Mouse (Mus musculus): ENCODE measurements around the gene Abi3. TPM values are rescaled to one million over a fixed set of nuclear protein-coding genes. Genes with fewer than 3 reads are reported as not detected.

Abi3 gene
- total and polyA plus RNA-seq, 3 experiments = 24.4 to 74.5 (median 31.4) TPM

GRCm38 (mm10) chr11:95857716-95858527, 15.6 kb upstream of the Abi3 start:
- Histone ChIP-seq H3K36me3 (replicated peaks in 1 of 2; ENCODE audit: control insufficient read depth in 1 of 2, insufficient read depth in 1 of 2, low read length in 1 of 2) (peaks cover 0 to 11% of the 10 kb centered on the region in 2 experiments), H3K27me3 (replicated peaks) (peaks cover 1% of the 10 kb centered on the region), H3K9ac (ENCODE audit: insufficient read depth, low read depth) (peak overlapping the region; percentile 53), H3K9me3 (replicated peaks; ENCODE audit: low read length) (peaks cover 3% of the 10 kb centered on the region), H3K4me3 (replicated peaks in 1 of 3; ENCODE audit: low read depth in 2 of 3, low read length in 2 of 3, poor library complexity in 1 of 3) (peak overlapping the region; percentile 51 to 66 (median 51)), H3K4me1 (ENCODE audit: control insufficient read depth in 1 of 2, insufficient read depth in 2 of 2) (peaks cover 7 to 30% of the 10 kb centered on the region in 2 experiments), H3K79me2 (replicated peaks; ENCODE audit: control insufficient read depth, extremely low read depth, insufficient read depth, poor library complexity, severe bottlenecking) (no peaks in the 10 kb centered on the region; the same call in 1 of the 2 replicates), H3K27ac (ENCODE audit: insufficient read depth, low read depth) (peak overlapping the region; percentile 61), H3K4me2 (ENCODE audit: insufficient read depth, low read depth, poor library complexity, severe bottlenecking) (peak overlapping the region; percentile 90)
- in situ Hi-C loops (cut with MboI; ENCODE audit: low pct_ligation_motif_present, low pct_unique_long_range_greater_than_20kb, low sequenced_read_pairs) (no loop called here), dilution Hi-C loops (cut with MboI; ENCODE audit: extremely low pct_ligation_motif_present, extremely low pct_unique_long_range_greater_than_20kb, low sequenced_read_pairs) (no loop called here)
- peak; percentile 73 for DNase-seq (ENCODE audit: extremely low read depth)
- TF ChIP-seq NELFE (IDR thresholded peaks at IDR 0.05; ENCODE audit: low read depth, low read length) = 0 out of 2 replicates have a peak, but pooled peaks have one; percentile 4
- TF ChIP-seq JUND (conservative IDR thresholded peaks at IDR 0.05; ENCODE audit: low read depth, low read length) = peak; percentile 51; the same call in 1 of the 2 replicates
- peak; percentile 55 for TF ChIP-seq SIN3A (IDR thresholded peaks at IDR 0.05; ENCODE audit: low read length)
- TF ChIP-seq MAFK (IDR thresholded peaks at IDR 0.05; ENCODE audit: insufficient replicate concordance, low read length) = no peak
- TF ChIP-seq PAX5 (IDR thresholded peaks at IDR 0.05; ENCODE audit: low read length) = no peak
- TF ChIP-seq ELF1 (IDR thresholded peaks at IDR 0.05; ENCODE audit: low read depth, low read length) = no peak
- no peak for TF ChIP-seq JUN (IDR thresholded peaks at IDR 0.05; ENCODE audit: insufficient read depth, low read depth, low read length)
- no peak for TF ChIP-seq MYC (IDR thresholded peaks at IDR 0.05; ENCODE audit: low read depth, low read length)
- no peak for TF ChIP-seq GABPA (IDR thresholded peaks at IDR 0.05; ENCODE audit: insufficient replicate concordance, low read depth, low read length)
- peak; percentile 72 for TF ChIP-seq ETS1 (conservative IDR thresholded peaks at IDR 0.05; ENCODE audit: low read depth, low read length)
- no peak for TF ChIP-seq MAZ (IDR thresholded peaks at IDR 0.05; ENCODE audit: low read depth, low read length)
- peak; percentile 83; the same call in 1 of the 2 replicates for TF ChIP-seq CHD1 (IDR thresholded peaks at IDR 0.05; ENCODE audit: low read depth, low read length)
- no peak for TF ChIP-seq USF1 (IDR thresholded peaks at IDR 0.05; ENCODE audit: low read depth, low read length)
- TF ChIP-seq CTCF (conservative IDR thresholded peaks at IDR 0.05 in 1 of 2, IDR thresholded peaks at IDR 0.05 in 1 of 2; ENCODE audit: low read depth in 2 of 2, low read length in 2 of 2) = no peak
- TF ChIP-seq ZMIZ1 (IDR thresholded peaks at IDR 0.05; ENCODE audit: low read depth, low read length) = 0 out of 2 replicates have a peak, but pooled peaks have one; percentile 28
- peak; percentile 53; the same call in 1 of the 2 replicates for TF ChIP-seq BHLHE40 (IDR thresholded peaks at IDR 0.05; ENCODE audit: low read depth, low read length)
- TF ChIP-seq KAT2A (IDR thresholded peaks at IDR 0.05; ENCODE audit: insufficient replicate concordance, low read length) = 0 out of 2 replicates have a peak, but pooled peaks have one; percentile 34
- 0 out of 2 replicates have a peak, but pooled peaks have one; percentile 61 for TF ChIP-seq MXI1 (IDR thresholded peaks at IDR 0.05; ENCODE audit: low read depth, low read length)
- TF ChIP-seq RAD21 (IDR thresholded peaks at IDR 0.05; ENCODE audit: low read depth, low read length) = no peak
- no peak for TF ChIP-seq TBP (conservative IDR thresholded peaks at IDR 0.05; ENCODE audit: low read depth, low read length)
- peak; percentile 74; the same call in 1 of the 2 replicates for TF ChIP-seq IRF4 (IDR thresholded peaks at IDR 0.05; ENCODE audit: low read depth, low read length)
- TF ChIP-seq POLR2A (IDR thresholded peaks at IDR 0.05; ENCODE audit: low read depth, low read length) = no peak
- no peak; the same call in 1 of the 2 replicates for TF ChIP-seq MEF2A (IDR thresholded peaks at IDR 0.05; ENCODE audit: borderline replicate concordance, low read depth, low read length)
- TF ChIP-seq RCOR1 (conservative IDR thresholded peaks at IDR 0.05; ENCODE audit: low read depth, low read length) = no peak
- TF ChIP-seq SMC3 (IDR thresholded peaks at IDR 0.05; ENCODE audit: low read depth, low read length) = no peak
- no peak for TF ChIP-seq ZKSCAN1 (IDR thresholded peaks at IDR 0.05; ENCODE audit: borderline replicate concordance, low read depth, low read length)
- TF ChIP-seq MAX (IDR thresholded peaks at IDR 0.05; ENCODE audit: low read length) = no peak
- no peak for TF ChIP-seq CHD2 (IDR thresholded peaks at IDR 0.05; ENCODE audit: low read length)
- no peak for TF ChIP-seq NRF1 (IDR thresholded peaks at IDR 0.05; ENCODE audit: low read depth, low read length)
- TF ChIP-seq TCF12 (IDR thresholded peaks at IDR 0.05; ENCODE audit: low read depth, low read length) = peak; percentile 39; the same call in 1 of the 2 replicates
- no peak for TF ChIP-seq UBTF (IDR thresholded peaks at IDR 0.05; ENCODE audit: low read depth, low read length)
- TF ChIP-seq ZNF384 (IDR thresholded peaks at IDR 0.05; ENCODE audit: low read depth, low read length) = no peak
- peak; percentile 44 for TF ChIP-seq EP300 (IDR thresholded peaks at IDR 0.05; ENCODE audit: low read length)
- TF ChIP-seq POLR2AphosphoS2 (IDR thresholded peaks at IDR 0.05; ENCODE audit: low read depth, low read length) = no peak
- no peak for TF ChIP-seq HCFC1 (IDR thresholded peaks at IDR 0.05; ENCODE audit: low read depth, low read length)
- no peak for TF ChIP-seq E2F4 (IDR thresholded peaks at IDR 0.05; ENCODE audit: insufficient replicate concordance, low read depth, low read length)
- TF ChIP-seq USF2 (conservative IDR thresholded peaks at IDR 0.05; ENCODE audit: low read depth, low read length) = no peak
- TF ChIP-seq ZC3H11A (IDR thresholded peaks at IDR 0.05; ENCODE audit: low read depth, low read length) = no peak

Data from CH12.LX (cell line).